Mouse (Mus musculus) MEL-GATA-1-ER (cell line): ENCODE results near the gene Flcn.
"Not testable (repeated sequence)": the region's sequence is repeated elsewhere in the genome, so short reads cannot be mapped to it uniquely, and the experiment has no call there.

ENCODE experiments used
- DNase-seq: peaks from one replicate; pipeline ENCODE4 v3.0.0-alpha.2; 2012; ENCODE audit warnings: low read depth; ENCODE audit errors: extremely low read depth

Gene Flcn

DNA sequence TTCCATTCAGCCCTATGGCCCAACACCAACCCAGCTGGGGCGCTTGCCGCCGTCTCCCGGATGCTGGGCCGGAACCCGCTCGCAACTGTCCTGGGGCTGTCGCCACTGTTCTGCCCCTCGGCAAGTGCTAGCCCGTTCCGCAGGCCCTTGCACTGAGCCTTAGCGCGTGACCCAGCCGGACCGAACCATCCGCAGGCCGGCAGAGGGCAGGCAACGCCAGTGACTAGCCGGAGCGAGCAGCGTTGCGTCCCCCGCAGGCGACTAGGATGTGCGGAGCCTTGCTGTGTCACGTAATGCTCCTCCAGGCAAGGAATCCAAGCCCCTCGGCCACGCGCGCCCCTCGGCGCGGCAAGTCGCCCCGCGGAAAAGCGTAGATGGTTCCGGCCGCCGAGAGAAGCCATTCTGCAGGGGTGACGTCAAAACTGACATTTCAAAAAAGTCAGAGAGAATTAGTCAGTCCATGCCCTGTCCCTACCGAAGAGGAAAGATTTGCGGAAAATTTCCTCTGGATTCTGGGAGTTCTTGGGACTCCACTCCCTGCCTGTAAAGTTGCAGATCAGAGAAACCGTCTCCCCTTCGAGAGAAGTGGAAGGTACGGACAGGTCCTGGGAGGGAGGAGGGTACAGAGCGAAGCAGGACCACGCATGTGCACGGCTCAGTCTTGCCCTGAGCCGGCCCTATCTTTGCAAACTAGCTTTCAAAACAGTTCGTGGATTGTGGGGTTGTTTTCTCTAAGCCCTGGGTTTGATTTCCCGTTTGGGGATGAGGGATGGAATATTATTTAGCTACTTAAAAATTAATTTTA lies at the start of gene Flcn:
Gene Flcn, minus strand, starts transcription at position 347 of the 805 bp plus-strand sequence.
- DNase-seq = peak; percentile 82

DNA sequence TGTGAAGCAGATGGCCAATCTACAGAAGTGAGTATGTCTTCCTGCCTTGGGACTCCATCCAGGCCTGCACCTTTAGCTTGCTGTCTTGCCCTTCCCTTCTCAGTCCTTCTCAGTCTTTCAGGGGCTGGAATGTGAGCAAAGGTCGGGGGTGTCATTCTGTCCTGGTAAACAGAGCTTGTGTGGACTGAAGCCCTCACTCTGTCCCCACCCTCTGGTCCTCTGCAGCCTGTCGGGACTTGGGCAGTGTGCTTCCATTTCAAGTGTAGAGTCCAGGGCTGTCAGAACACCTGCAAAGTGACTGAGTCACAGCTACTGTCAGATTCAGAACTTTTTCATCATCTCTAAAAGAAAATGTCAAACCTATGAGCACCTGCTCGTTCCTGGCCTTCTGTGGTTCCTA lies 43.0 kb upstream of the Flcn start:
- no peak for DNase-seq

DNA sequence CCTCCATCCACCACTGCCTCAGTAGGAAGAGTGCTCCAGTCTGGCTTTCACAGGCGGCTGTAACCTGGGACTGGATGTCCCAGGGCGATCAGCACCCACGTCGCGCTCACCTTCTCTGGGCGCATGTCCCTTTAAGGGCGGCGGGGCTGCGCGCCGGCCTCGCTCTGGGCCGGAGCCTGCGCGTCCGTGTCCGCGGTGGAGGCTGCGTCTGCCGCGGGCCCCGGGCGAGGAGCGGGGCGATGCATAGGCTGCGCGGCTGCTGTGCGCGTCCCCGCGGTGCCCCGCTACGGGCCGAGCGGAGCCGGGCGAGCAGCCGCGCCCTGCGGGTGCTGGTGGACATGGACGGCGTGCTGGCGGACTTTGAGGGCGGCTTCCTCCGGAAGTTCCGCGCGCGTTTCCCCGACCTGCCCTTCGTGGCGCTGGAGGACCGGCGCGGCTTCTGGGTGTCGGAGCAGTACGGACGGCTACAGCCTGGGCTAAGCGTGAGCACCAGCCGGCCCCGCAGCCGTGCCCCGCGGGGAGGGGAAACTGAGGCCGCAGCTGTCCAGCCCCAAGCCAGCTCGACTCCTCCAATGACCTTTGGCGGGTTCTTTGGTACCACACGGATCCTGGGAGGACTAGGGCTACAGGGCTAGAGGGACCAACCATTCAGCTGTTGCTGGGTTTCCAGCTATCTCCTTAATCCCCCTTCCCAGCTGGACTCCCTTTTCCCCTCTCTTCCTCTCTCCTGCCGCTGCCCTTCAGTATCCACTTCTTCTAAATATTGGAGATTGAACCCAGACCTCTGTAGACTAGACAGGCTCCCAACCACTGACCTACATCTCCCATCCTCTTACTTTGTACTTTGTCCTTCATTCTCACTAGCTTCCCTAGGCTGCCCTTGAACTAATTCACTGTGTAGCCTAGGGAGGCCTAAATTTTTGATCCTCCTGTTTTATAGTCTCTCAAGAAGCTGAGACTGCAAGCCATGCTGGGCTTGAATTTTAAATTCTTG lies 38.4 kb upstream of the Flcn start:
- DNase-seq = no peak

DNA sequence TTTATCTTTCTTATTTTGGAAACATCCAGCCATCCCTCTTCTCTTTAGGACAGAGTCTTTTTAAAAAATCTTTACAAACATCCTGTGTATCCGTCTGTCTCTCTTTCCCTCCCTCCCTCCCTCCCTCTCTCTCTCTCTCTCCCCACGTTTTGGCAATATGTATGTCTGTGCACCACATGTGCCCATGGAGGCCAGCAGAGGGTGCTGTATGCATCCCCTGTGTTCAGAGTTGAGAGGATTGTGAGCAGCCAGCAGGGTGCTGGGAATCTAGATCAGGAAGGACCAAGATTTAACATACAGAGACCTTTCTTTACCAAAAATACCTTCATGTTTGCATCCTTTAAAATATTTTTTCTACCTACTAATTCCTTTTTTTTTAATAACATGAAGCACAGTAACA lies 37.3 kb upstream of the Flcn start:
- peak; percentile 85 for DNase-seq

DNA sequence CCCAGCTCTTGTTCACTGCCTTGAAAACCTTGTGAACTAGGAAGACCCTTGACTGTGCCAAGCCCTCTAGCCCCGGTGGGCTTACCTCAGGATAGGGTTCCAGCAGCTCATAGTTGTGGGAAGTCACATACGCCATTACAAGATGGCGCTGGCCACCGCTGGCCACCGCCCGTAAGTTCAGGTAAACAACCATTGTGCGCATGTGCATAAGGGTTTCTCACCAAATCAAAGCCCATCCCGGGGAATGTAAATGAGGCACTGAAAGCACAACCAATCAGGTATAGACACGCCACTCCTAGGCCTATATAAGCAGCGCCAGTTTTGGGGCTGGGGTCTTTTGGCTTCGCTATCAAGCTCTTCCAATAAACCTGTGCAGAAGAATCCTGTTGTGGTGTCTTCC lies 36.5 kb upstream of the Flcn start:
- no peak for DNase-seq

DNA sequence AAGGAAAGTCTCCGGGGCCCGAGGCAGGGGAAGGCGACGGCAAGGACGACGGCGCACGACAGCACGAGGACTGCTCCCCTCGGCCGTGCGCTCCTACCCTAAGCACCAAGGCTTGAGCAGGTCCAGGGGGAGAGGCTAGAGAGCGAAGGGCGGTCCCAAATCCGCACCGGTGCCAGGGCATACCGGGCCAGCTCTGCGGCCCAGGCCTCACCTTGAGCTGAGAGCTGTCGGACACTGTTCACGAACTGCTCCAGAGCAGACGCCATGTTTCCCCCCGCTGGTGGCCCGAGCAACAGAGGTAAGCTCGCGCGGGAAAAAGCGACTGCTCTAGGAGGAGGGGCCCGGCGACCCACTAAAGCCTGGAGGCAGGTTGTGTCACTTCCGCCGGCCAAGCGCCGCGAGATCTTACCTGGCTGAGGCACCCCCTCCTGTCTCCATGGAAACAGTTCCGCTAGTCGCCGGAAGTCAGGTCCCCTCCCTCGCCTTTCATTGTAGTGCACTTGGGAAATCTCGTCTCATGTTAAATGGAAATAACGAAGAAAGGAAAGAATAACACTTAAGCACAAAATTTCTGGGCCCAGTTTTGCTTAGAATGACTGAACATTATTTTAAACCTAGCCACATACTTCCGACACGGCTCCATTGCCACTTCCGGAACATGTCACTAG lies 29.8 kb upstream of the Flcn start, which contains the start of gene Cops3:
Gene Cops3, minus strand, starts transcription at position 380 of the 668 bp plus-strand sequence.
- DNase-seq = peak; percentile 92

DNA sequence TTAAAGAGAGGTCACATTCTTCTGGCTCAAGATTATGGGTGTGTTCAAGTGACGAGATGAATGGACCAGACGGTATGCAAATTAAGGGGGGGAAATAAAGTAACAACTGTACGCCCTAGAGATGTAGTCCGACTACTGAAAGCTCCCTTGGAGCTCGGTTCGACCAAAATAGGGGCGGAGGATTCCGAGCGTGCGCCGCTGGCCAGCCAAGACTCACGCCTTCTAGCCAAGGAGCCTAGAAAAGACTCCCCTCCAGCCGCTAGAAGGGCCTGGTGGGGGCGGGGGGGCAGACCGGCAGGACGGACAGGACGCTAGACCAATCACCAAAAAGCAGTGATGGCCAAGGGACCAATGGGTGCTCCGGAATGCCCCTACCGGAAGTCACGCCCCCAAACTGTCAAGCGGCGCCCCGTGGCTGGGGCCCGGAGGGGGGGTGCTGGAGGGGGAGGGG lies 29.2 kb upstream of the Flcn start, which contains the start of gene Nt5m:
Gene Nt5m, plus strand, starts transcription at position 440 of the 451 bp plus-strand sequence.
- peak; percentile 82 for DNase-seq

DNA sequence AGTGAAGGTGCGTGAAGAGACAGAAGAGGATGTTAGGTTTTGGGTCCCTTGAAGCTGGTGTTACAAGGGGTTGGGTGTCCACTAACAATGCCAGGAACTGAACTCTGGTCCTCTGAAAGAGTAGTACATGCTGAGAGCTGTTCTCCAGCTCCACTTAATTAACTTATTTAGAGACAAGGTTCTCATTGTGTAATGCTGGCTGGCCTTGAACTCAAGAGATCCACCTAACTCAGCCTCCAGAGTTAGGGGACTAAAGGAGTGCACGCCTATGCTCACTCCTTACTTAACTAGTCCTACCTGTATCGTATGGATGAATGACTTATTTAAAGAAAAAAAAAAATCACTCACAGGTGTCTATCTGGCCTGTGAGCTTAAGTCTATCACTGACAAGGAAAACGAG lies 28.6 kb upstream of the Flcn start:
- DNase-seq = no peak

DNA sequence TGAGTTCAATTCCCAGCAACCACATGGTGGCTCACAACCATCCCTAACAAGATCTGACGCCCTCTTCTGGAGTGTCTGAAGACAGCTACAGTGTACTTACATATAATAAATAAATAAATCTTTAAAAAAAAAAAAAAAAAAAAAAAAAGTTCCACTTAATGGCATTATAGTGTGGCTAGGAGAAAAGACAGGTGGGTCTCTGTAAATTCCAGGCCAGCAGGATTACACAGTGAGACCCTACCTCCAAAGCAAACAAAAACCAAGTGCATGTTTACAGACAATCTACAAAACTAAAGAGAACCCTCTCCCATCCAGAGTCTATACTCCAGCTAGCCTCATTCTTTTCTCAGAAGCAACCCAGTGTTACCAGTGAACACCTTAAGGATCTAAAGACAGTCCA lies 28.0 kb upstream of the Flcn start:
- not testable (repeated sequence) for DNase-seq

DNA sequence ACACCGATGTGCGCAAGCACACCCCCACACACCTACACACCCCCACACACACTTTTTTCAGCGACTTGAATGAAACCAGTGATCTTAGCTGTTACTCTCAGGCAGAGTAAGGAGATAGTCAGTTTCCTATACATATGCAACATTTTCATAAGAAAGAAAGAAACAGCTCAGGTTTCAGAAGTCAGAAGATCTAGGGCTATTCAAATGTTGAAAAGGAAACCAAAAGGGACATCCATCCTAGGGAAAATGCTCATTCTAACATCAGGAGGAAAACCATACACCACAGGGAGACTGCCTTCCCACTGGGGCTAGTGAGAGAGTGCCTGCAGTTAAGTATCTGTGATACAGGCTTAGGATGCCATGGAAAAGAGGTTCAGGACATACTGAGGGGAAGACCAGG lies 11.8 kb upstream of the Flcn start:
- DNase-seq = no peak

DNA sequence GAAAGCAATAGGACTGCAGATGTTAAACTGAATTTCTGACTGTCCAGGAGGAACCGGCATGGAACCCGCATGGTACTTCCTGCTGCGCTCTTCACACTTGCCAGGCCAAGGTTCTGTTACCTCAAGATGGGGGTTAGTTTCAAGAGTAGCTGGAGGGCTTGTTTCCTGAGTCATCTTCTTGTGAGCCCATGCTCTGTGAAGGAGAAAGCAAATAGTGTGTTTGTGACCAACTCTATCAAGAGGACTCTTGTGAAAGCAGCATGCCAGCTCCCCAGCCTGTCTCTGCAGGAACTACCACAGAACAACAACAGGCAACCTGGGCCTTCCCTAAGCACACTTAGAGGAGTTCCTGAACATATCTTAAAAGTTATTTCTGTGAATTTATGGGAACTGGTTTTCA lies 8.1 kb upstream of the Flcn start:
- no peak for DNase-seq

DNA sequence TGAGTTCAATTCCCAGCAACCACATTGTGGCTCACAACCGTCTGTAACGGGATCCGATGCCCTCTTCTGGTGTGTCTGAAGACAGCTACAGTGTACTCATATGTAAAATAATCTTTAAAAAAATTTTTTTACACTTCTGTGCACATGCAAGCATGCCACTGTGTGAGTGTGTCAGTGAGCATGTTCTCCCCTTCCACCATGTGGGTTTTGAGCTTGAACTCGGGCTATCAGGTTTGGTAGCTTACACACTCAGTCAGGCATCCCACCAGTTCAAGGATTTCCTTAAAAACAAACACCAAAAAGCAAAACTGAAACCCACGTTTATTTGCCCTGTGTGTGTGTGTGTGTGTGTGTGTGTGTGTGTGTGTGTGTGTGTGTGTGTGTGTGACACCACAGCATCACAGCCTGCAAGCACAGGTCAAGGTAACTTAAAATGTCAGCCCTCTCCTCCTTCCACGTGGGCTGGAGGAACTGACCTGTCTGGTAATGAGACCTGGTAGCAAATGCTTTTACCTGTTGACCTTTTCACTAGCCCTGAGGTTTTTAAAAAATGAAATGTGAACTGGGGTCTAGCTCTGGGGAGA lies 5.8 kb upstream of the Flcn start:
- no peak for DNase-seq

DNA sequence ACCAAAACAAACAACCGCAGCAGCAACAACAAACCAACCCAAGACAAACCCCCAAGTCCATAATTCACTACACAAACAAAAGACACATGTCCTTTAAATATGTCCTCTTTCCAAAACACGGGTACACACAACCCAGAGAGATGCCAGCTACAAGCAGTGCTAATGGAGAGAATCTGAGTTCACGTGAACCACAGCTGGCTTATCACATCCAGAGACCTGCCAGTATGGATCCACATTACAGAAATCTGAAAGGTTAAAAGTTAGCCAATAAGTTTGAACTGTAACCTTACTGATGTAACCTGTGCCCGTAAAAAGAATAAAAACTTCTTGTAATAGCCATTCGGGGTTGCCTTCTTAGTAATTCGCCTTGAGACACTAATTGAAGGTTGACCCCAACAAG lies 5.1 kb upstream of the Flcn start:
- no peak for DNase-seq

DNA sequence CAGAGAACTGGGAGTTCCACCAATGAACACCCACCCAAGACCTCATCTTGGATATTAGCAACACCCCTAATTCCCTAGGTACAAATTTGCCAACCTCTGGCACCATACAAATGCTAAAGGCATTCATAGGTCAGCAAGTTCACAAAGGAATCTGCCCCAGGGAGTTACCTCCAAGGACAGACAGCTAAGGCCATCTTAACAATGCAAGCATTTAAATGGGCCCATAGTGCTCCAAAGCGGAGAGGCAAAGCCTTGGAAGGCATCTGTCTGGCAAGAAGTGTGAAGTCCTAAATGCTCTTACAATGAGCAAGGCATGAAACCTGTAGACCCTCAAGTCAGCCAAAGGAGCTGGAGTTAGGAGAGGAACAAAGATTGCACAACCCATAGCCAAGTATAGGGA lies 4.5 kb upstream of the Flcn start:
- no peak for DNase-seq

DNA sequence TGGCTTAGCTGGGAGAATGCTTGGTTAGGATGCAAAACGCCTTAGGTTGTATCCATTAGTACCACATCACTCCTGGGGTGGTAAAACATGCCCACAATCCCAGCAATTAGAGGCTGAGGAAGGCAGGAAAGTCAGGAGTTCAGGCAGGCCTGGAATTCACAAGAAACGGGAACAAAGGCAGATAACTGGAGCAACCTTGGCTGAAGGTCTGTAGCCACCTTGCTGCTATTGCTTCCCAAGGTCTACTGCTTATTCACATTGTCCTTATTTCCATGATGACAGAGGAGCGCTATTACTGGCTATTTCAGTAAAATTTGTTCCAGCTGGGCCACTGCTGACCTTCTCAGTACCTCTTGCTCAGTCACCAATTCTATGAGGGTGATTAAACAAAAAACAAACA lies 3.5 kb upstream of the Flcn start:
- no peak for DNase-seq

DNA sequence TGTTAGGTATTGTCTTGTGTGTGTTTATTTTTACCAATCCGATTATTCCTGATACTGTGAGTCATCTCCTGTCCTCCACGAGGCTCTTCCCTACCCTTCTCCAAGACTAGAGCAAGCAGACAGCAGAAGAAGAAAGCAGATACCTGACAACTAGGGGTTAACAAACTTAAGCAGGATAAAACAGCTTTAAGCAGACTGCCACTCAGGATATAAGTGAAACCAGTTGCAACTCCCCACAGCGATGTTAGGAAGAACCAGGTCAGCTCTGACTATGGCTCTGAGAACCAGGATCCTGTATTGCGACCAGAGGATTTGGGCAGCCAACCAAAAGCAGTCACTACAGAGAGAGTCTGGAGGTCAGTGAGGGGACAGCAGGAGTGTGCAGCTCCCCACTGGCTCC lies 1.4 kb upstream of the Flcn start:
- DNase-seq = no peak

DNA sequence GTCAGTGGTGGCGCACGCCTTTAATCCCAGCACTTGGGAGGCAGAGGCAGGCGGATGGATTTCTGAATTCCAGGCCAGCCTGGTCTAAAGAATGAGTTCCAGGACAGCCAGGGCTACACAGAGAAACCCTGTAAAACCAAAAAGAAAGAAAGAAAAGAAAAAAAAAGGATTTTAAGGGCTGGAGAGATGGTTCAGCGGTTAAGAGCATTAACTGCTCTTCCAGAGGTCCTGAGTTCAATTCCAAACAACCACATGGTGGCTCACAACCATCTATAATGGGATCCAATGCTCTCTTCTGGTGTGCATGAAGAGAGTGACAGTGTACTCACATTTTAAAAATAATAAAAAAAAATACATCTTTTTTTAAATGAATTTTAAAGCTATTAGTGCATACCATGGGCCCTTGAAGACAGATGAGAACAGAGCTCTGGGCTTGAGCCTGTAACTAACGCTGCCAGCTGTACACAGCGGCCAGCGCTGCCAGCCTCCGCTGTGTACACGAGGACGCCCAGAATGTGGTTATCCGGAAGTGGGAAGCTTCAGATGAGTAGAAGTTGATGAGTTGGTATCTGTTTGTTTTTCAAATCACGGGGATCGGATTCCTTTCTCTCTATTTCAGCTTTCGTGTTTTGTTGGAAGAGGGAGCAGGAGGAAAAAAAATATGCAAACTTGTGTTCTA lies 803 bp upstream of the Flcn start:
- peak; percentile 48 for DNase-seq

DNA sequence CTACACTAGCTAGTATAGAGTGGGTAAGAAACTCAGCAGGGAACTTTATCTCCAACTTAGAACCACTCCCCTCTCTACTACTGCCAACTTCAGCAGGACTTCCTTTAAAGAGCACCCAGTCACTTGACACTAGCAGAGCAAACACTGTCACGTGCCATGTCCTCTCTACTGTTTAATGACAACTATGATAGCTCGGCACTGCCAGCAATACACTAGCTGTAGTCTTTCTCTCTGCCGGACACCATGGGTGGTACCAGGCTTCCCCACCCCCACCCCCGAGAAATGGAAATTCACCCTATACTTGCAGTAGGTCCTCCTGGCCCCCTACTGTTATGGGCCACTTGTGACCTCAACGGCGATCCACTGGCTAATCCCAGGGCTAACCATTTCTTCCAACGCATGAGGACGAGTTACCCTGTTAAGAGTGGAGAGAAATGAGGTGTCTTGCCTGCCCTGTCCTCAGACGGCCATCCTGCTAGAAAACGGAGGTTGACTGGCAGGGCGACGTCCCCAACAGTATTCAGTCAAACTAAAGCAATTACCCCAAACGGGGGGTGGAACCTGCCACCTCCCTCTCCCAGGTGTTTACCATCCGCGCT lies 646 bp downstream of the Flcn start:
- DNase-seq = peak; percentile 80

DNA sequence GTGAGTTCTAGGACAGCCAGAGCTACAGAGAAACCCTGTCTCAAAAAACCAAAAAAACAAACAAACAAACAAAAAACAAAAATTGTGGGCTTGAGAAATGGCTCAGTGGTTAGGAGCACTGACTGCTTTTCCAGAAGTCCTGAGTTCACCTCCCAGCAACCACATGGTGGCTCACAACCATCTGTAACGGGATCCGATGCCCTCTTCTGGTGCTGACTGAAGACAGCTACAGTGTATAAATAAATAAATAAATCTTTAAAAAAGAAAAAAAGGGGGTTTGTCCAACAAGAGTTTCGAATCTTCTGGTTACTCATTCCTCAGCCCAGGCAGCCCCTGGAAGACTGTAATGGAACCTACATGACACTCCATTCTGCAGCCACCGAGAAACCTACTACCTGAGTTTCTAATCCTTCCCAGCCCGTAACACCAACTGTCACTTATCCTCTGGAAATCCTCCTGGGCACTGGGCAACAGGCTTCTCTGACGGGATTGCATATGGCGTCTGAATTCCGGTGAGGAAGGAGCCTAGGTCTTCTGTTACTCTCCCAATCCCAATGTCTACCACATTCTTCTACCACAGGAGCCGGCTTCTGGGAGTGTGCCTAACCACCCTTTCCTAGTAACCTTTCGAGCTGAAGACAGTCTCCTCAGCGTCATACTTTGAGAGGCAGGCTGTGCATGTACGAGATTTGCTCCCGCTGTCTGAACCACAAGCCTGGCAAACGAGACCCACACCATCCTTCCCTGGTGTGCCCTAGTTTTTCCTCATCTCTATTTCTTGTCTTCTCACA lies 1.5 kb downstream of the Flcn start:
- DNase-seq = no peak
